In genomic region chr8:3411901-3412301, GRCm38 (mm10) we compare ENCODE assay signal across 9 mouse cellular contexts. TPM values are rescaled to one million over a fixed set of nuclear protein-coding genes. Genes with fewer than 3 reads are reported as not detected.
DNase-seq lines count a peak whose midpoint lies in the region; ATAC-seq and TF ChIP-seq lines count a peak whose summit lies in the region.
"Had no signal": no experiment of that assay in that cellular context is flagged by ENCODE, and none has a peak within 500 bp of the region (broad histone marks: within the 10 kb centered on the region; RNA-seq: fewer than 3 reads in every experiment).

No protein-coding gene starts in this region.

- no peak for TF ChIP-seq CTCF in G1E (IDR thresholded peaks at IDR 0.05; ENCODE audit: low read depth, low read length)
- no peak for TF ChIP-seq CTCF in hindbrain, postnatal 0 days (IDR thresholded peaks at IDR 0.05; ENCODE audit: low read depth)

- H3K4me3 ChIP-seq in G1E (ENCODE audit: low read depth, low read length) = no peak overlapping the region; the same call in 1 of the 2 replicates
- H3K4me3 ChIP-seq in heart, embryonic 16.5 days (ENCODE audit: low read length) = no peak overlapping the region
- H3K4me3 ChIP-seq in hindbrain, postnatal 0 days (ENCODE audit: low read length) = no peak overlapping the region
- H3K4me3 ChIP-seq: hindbrain, embryonic 13.5 days had no signal

- no peak overlapping the region for H3K9ac ChIP-seq in heart, embryonic 16.5 days (ENCODE audit: low read length)
- no peak overlapping the region for H3K9ac ChIP-seq in hindbrain, postnatal 0 days (replicated peaks; ENCODE audit: low read length)
- H3K9ac ChIP-seq: hindbrain, embryonic 13.5 days had no signal

- peaks cover 93% of the 10 kb centered on the region for H3K4me1 ChIP-seq in G1E (ENCODE audit: insufficient read depth, low read depth, low read length)
- H3K4me1 ChIP-seq in heart, embryonic 16.5 days (ENCODE audit: control insufficient read depth, insufficient read depth, low read length) = peaks cover 19% of the 10 kb centered on the region
- H3K4me1 ChIP-seq in hindbrain, postnatal 0 days (ENCODE audit: insufficient read depth, low read length) = no peaks in the 10 kb centered on the region

- peak overlapping the region; percentile 47; the same call in 1 of the 2 replicates for H3K27ac ChIP-seq in heart, embryonic 16.5 days (ENCODE audit: low read length)
- H3K27ac ChIP-seq in hindbrain, postnatal 0 days = no peak overlapping the region
- H3K27ac ChIP-seq: hindbrain, embryonic 13.5 days had no signal

- 45% methylated on average over 7 of the region's 7 CpGs for WGBS in heart, embryonic 16.5 days
- 86% methylated on average over 7 of the region's 7 CpGs for WGBS in hindbrain, postnatal 0 days

- H3K27me3 ChIP-seq in G1E (ENCODE audit: insufficient read depth, low read length) = no peaks in the 10 kb centered on the region
- H3K27me3 ChIP-seq in heart, embryonic 16.5 days (ENCODE audit: control insufficient read depth, insufficient read depth, low read length) = no peaks in the 10 kb centered on the region
- no peaks in the 10 kb centered on the region for H3K27me3 ChIP-seq in hindbrain, postnatal 0 days (ENCODE audit: insufficient read depth, low read length)
- H3K27me3 ChIP-seq: hindbrain, embryonic 13.5 days had no signal

- peaks cover 59% of the 10 kb centered on the region for H3K36me3 ChIP-seq in G1E (replicated peaks)
- H3K36me3 ChIP-seq in heart, embryonic 16.5 days (ENCODE audit: control insufficient read depth, insufficient read depth) = no peaks in the 10 kb centered on the region
- no peaks in the 10 kb centered on the region for H3K36me3 ChIP-seq in hindbrain, postnatal 0 days (ENCODE audit: insufficient read depth, low read length)
- H3K36me3 ChIP-seq: hindbrain, embryonic 13.5 days had no signal

- H3K9me3 ChIP-seq in G1E (replicated peaks) = no peaks in the 10 kb centered on the region
- no peaks in the 10 kb centered on the region for H3K9me3 ChIP-seq in heart, embryonic 16.5 days (replicated peaks; ENCODE audit: control insufficient read depth, low read length)
- H3K9me3 ChIP-seq in hindbrain, postnatal 0 days (ENCODE audit: low read length) = no peaks in the 10 kb centered on the region
- H3K9me3 ChIP-seq: hindbrain, embryonic 13.5 days had no signal

- ATAC-seq in G1E (ENCODE audit: extremely low read depth, insufficient number of reproducible peaks, low FRiP score, poor library complexity, severe bottlenecking) = peak; percentile 70
- no peak; the same call in 1 of the 2 replicates for ATAC-seq in heart, embryonic 16.5 days (replicated peaks; ENCODE audit: extremely low read depth, insufficient read depth, low FRiP score)
- ATAC-seq in hindbrain, postnatal 0 days = no peak
- no peak for ATAC-seq in megakaryocyte, adult 5-6 weeks (ENCODE audit: poor library complexity, severe bottlenecking)

- peak; percentile 29 for DNase-seq in adrenal gland, postnatal 14 days
- DNase-seq in adrenal gland, postnatal 4 days (ENCODE audit: low spot score in 2 of 2) = no peak
- DNase-seq in G1E (ENCODE audit: low spot score) = peak; percentile 57
- DNase-seq in lung, adult 18-20 months = peak; percentile 55 to 67
- no peak for DNase-seq in layer of hippocampus, adult 9-11 months
- DNase-seq in hindbrain, postnatal 0 days (ENCODE audit: low spot score) = no peak

- H3K4me2 ChIP-seq in heart, embryonic 16.5 days (ENCODE audit: low read depth, low read length) = no peak overlapping the region
- H3K4me2 ChIP-seq in hindbrain, postnatal 0 days (ENCODE audit: low read depth, low read length) = no peak overlapping the region
- H3K4me2 ChIP-seq: hindbrain, embryonic 13.5 days had no signal

RNA-seq across cellular contexts. Expression of gene Arhgef18, which starts 19.1 kb away (rescaled TPM):
- total RNA-seq in adrenal gland, postnatal 14 days (2021) = 31.0 and 42.0 TPM in 2 replicates
- 10 to 100 TPM; 45.0 to 46.8 TPM for total RNA-seq in adrenal gland, postnatal 4 days (2021)
- 13.0 and 13.1 TPM in 2 replicates for total RNA-seq in G1E (2014; fragmentation: Nextera tagmentation)
- 12.4 and 13.3 TPM in 2 replicates for total RNA-seq in G1E (2017)
- polyA plus RNA-seq in G1E (2012) = 37.6 and 47.7 TPM in 2 replicates
- polyA plus RNA-seq in heart, embryonic 16.5 days (2015; fragmentation: Nextera tagmentation; extraction: Ambion mirVana) = 6.5 and 6.8 TPM in 2 replicates
- total RNA-seq in hindbrain, postnatal 0 days (2014; rRNA removed) = 45.6 and 50.0 TPM in 2 replicates
- 5.4 and 5.5 TPM in 2 replicates for polyA plus RNA-seq in hindbrain, postnatal 0 days (2015; fragmentation: Nextera tagmentation; extraction: Ambion mirVana)
- 43.8 and 45.0 TPM in 2 replicates for total RNA-seq in megakaryocyte, adult 5-6 weeks (2015)
- 38.4 and 45.7 TPM in 2 replicates for total RNA-seq in megakaryocyte, adult 5-6 weeks (2017)

RNA-seq across cellular contexts. Expression of gene Pex11g, which starts 55.6 kb away (rescaled TPM):
- 12.8 and 13.5 TPM in 2 replicates for total RNA-seq in adrenal gland, postnatal 14 days (2021)
- 10 to 100 TPM; 11.0 to 13.5 TPM for total RNA-seq in adrenal gland, postnatal 4 days (2021)
- total RNA-seq in G1E (2014; fragmentation: Nextera tagmentation) (5.0 and 5.6 TPM in 2 replicates), G1E (2017) (1.9 and 2.1 TPM in 2 replicates)
- polyA plus RNA-seq in G1E (2012) = 1.1 and 1.2 TPM in 2 replicates
- 5.3 and 6.2 TPM in 2 replicates for polyA plus RNA-seq in heart, embryonic 16.5 days (2015; fragmentation: Nextera tagmentation; extraction: Ambion mirVana)
- 1.5 and 4.9 TPM in 2 replicates for total RNA-seq in hindbrain, postnatal 0 days (2014; rRNA removed)
- 2.0 and 2.4 TPM in 2 replicates for polyA plus RNA-seq in hindbrain, postnatal 0 days (2015; fragmentation: Nextera tagmentation; extraction: Ambion mirVana)
- 0.20 and 0.32 TPM in 2 replicates for total RNA-seq in megakaryocyte, adult 5-6 weeks (2015)
- 0.99 TPM in 1 of 2 replicates, not detected in the other for total RNA-seq in megakaryocyte, adult 5-6 weeks (2017)

RNA-seq across cellular contexts. Expression of gene A430078G23Rik, which starts 58.7 kb away (rescaled TPM):
- total RNA-seq in adrenal gland, postnatal 14 days (2021) = 1.9 and 11.6 TPM in 2 replicates
- total RNA-seq in adrenal gland, postnatal 4 days (2021) = under 1 TPM; 0.51 to 0.56 TPM
- total RNA-seq in G1E (2014; fragmentation: Nextera tagmentation) (0.24 TPM in 1 of 2 replicates, not detected in the other), G1E (2017) (0.44 and 0.46 TPM in 2 replicates)
- polyA plus RNA-seq in G1E (2012) = 0.15 and 0.20 TPM in 2 replicates
- 0.84 and 1.6 TPM in 2 replicates for polyA plus RNA-seq in heart, embryonic 16.5 days (2015; fragmentation: Nextera tagmentation; extraction: Ambion mirVana)
- not detected in 2 replicates for total RNA-seq in hindbrain, postnatal 0 days (2014; rRNA removed)
- 0.09 TPM in 1 of 2 replicates, not detected in the other for polyA plus RNA-seq in hindbrain, postnatal 0 days (2015; fragmentation: Nextera tagmentation; extraction: Ambion mirVana)
- total RNA-seq in megakaryocyte, adult 5-6 weeks (2015) = 17.0 and 17.9 TPM in 2 replicates
- total RNA-seq in megakaryocyte, adult 5-6 weeks (2017) = 30.3 and 35.7 TPM in 2 replicates
- polyA plus RNA-seq: hindbrain, embryonic 13.5 days had no signal

RNA-seq across cellular contexts. Expression of gene Tex45, which starts 58.8 kb away (rescaled TPM):
- not detected in 2 replicates for total RNA-seq in adrenal gland, postnatal 14 days (2021)
- total RNA-seq in adrenal gland, postnatal 4 days (2021) = under 1 TPM; 0.25 to 0.56 TPM
- total RNA-seq in G1E (2014; fragmentation: Nextera tagmentation) = not detected in 2 replicates
- total RNA-seq in G1E (2017) = 0.11 TPM in 1 of 2 replicates, not detected in the other
- not detected in 2 replicates for polyA plus RNA-seq in G1E (2012)
- polyA plus RNA-seq in heart, embryonic 16.5 days (2015; fragmentation: Nextera tagmentation; extraction: Ambion mirVana) = not detected in 2 replicates
- 0.26 TPM in 1 of 2 replicates, not detected in the other for total RNA-seq in hindbrain, postnatal 0 days (2014; rRNA removed)
- 0.57 and 0.73 TPM in 2 replicates for polyA plus RNA-seq in hindbrain, postnatal 0 days (2015; fragmentation: Nextera tagmentation; extraction: Ambion mirVana)
- total RNA-seq in megakaryocyte, adult 5-6 weeks (2015) = not detected in 2 replicates
- not detected in 2 replicates for total RNA-seq in megakaryocyte, adult 5-6 weeks (2017)

Comparison
In these comparisons a context has a peak if more than half of its experiments do, and no peak if none do; other contexts are left out.
1. DNase-seq: peak in adrenal gland, postnatal 14 days (single experiment), G1E (single experiment) and lung, adult 18-20 months (2 of 2); none in adrenal gland, postnatal 4 days (0 of 2), layer of hippocampus, adult 9-11 months (single experiment) and hindbrain, postnatal 0 days (single experiment).